Mouse (Mus musculus) left cerebral cortex, adult 9 months (tissue): Measurements from ENCODE around the gene Stk11.
A peak's percentile ranks its signal among the peaks of the same experiment; 100 is the strongest.

Experiments
- DNase-seq, 2 experiments: peaks; one replicate each; pipeline ENCODE4 v3.0.0; 2022; ENCODE audit warnings: low spot score in 2 of 2

The Stk11 gene

GRCm38 (mm10) chr10:80094684-80095083 lies 20.9 kb upstream of the Stk11 start:
- no peak for DNase-seq

DNA sequence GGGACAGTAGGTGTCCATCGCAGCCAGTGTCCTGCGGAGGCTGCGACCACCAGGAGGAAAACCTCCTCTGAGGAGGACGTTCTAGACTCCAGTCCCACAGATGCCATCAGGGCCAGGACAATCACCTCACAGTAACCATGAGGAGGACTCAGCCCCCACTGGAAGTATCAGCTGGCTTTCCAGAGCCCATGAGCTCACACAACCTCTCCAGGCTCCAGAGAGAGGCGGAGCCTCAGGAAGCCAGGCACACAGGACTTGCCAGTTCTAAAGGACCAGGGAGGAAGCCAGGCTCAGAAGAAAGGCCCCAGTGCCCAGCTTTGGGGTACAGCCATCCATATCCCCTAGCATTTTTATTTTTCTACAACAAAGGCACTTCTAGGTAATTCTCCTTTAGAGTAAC lies 20.1 kb upstream of the Stk11 start:
- no peak for DNase-seq

GRCm38 (mm10) chr10:80097275-80097674 lies 18.3 kb upstream of the Stk11 start:
- DNase-seq, result no peak

DNA sequence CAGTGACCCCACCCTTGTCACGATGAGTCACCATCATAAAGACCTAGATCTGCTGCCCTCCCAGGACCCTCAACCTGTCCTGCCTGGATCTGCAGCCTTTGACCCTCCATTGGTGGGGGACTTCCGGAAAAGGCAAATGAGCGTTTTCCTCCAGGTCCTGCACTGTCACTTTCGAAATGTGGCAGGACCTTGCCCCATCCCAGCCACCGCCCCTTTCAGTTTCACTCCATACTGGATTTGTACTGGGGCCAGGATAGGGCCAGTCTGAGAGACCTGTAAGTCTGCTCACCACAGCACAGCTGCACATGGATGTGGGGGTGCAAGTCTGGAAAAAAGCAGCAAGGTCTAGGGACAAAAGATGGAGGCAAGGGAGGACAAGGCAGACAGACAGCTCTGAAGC lies 17.0 kb upstream of the Stk11 start:
- DNase-seq, result no peak

DNA sequence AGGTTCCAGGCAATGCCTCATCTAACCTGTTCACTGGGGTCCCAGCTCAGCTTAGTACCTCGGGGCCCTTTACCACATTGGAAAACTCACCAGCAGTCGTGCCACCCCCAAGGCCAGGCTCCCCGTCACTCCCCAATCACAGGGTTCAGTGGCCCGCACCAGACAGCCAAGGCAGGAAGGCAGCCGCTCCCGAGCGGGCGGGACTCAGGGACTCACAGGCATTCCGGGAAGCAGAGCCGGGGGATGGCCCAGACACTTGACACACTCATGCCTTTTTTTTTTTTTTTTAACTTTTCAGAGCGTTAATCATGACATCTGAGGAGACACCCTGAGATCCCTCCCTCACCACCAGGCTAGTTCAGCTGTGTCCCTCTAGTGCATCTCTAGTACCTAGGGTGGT lies 14.6 kb upstream of the Stk11 start:
- no peak for DNase-seq

- peak in 1 of 2 experiments; percentile 79 for DNase-seq
Measured at GRCm38 (mm10) chr10:80102216-80102915, 13.2 kb upstream of the Stk11 start.

DNA sequence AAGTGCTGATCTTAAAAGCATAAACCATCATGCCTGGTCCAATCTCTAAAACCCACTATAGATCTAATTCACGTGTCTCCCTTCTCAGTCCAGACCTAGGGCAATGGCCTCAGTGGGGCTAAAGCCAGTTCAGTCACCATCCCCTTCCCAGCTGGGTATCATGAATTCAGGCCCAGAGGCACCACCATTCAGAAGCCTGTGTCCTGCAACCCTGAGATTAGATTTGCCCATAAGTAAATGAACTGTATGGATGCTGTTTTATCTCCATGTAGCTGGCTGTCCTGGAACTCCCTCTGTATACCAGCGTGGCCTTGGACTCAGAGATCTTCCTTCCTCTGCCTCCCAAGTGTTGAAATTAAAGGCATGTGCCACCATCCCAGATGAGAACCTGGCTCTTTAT lies 12.6 kb upstream of the Stk11 start:
- no peak for DNase-seq

DNA sequence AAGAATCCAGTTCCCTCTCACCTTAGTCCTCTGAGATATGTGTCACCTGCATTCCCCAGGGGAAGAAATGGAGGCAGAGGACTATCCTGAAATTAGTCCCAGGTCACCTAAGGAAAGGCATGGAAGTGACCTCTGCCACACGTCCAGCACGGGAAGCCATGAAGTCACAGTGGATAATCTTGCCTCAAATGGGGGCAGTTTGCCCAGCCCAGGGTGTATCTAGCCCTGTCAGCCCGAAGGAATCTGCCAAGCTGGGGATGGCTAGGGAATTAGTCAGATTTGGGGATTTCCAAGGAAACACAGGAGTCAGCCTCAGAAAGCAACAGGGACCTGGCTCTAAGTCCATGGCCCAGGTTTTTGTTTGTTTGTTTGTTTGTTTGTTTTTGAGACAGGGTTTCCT lies 11.4 kb upstream of the Stk11 start:
- no peak for DNase-seq

GRCm38 (mm10) chr10:80105460-80105859 lies 10.1 kb upstream of the Stk11 start, which contains the start of gene Sbno2:
Gene Sbno2 (minus strand): TSS chr10:80105571.
- no peak for DNase-seq

DNA sequence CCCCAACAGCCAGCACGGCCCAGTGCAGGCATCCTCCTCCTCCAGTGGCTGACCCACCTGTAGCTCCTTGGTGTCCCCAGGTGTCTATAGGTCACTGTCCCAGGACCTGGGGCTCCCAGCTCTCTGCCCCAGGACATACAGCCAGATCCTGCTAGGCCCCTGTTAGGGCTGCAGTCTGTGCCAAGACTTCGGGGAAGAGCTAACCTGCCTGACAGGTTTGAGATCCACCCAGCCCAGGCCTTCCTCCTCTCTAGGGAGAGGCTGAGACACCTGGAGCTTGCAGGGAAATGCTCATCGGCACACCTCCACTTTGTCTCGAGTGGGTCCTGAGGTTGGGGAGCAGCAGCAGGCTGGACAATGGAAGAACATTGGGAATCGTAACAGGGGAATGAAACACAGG lies 9.7 kb upstream of the Stk11 start:
- no peak for DNase-seq

GRCm38 (mm10) chr10:80107678-80108077 lies 7.9 kb upstream of the Stk11 start:
- no peak for DNase-seq

GRCm38 (mm10) chr10:80114341-80115284 lies 990 bp upstream of the Stk11 start:
- DNase-seq, result peak in 1 of 2 experiments; percentile 91

DNA sequence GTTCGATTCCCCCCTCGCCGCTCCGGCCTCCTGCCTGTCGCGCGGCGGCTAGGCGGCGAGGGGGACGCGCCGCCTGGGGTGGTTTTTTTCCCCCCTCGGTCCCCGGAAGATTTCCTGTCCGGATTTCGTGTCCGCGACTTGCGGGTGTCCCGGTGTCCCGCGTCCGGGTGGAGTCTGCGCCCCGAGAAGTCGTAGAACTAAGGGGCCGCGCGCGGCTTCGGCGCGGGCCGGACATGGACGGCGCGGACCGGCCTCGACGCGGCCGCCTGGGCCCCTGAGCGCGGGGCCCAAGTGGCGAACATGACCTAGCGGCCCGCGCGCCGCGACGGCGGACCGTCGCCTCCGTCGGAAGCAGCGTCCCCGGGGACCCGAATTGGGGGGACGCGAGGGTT lies 337 bp downstream of the Stk11 start:
- no peak for DNase-seq

DNA sequence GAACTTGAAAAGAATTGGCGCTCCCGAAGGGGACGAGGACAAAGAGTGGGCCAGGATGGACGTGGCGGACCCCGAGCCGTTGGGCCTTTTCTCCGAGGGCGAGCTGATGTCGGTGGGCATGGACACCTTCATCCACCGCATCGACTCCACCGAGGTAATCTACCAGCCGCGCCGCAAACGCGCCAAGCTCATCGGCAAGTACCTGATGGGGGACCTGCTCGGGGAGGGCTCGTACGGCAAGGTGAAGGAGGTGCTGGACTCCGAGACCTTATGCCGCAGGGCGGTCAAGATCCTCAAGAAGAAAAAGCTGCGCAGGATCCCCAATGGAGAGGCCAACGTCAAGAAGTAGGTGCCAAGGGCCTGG lies 942 bp downstream of the Stk11 start:
- no peak for DNase-seq

GRCm38 (mm10) chr10:80116927-80117691 lies 1.5 kb downstream of the Stk11 start:
- no peak for DNase-seq

DNA sequence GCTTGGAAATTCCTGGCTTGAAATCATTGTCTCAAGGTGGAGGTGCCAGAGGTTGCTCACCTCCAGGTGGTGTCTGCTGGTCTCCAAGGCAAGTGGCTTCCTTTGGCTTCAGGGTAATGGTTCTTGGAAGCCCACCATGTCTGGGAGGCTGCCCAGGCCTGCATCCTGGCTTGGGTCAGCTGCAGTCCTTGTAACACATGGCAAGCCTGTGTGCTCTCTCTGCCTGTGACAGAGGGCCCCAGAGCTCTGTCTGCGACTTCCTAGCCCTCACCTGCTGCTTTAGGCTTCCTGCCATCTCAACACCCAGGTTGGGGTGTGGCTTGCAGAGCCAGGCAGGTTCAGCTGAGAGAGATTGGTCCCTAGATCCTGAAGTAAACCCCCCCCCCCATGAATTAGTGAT lies 2.1 kb downstream of the Stk11 start:
- DNase-seq, result no peak

DNA sequence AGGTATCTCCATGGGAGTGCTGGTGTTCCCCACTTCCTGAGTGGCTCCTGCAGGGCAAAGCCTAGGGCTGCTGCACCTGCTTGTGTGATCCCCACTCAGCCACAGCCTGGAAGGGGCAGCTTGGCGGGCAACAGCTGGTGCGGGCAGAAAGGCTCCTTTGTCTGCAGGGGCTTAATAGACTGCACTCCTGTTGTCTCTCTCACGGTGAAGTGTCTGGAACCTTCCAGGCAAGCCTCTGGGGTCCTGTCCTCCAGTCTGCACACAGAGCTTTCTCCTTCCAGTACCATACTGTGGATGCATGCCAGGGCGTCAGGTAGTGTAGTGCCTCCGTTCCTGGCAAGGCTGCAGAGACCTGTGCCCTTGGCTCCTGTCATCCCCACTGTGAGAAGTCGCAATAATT lies 2.9 kb downstream of the Stk11 start:
- DNase-seq, result no peak

- no peak for DNase-seq
Measured at GRCm38 (mm10) chr10:80120146-80120545, 4.5 kb downstream of the Stk11 start.

GRCm38 (mm10) chr10:80121639-80122038 lies 6.0 kb downstream of the Stk11 start:
- DNase-seq, result no peak

DNA sequence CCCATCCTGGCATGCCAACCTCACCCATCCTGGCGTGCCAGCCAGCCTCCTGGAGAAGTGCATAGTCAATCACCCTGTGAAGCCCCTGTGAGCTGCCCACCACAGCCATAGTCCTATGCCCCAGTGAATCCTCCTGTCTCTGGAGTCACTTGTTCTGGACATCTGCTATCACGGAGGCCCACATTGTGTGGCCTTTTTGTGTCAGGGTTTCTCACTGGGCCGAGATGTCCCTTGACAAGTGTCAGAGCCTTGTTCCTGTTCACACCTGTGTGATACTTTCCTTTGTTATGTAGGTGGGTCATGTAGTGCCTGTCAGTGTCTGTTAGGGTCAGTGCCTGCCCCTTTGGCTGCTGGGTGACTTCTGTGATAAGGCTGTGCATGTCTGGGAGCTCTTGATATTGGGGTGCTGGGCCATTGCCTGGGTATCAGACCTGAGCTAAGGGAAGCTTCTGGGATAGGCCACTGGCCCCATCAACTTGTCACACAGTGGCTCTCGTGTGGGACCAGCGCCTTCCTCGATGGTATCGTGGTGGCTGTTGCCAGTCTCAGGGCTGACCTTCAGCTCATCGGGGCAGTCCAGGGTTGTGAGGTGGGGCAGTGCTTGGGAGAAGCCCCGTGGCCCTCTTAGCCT lies 8.4 kb downstream of the Stk11 start:
- DNase-seq, result no peak

- no peak for DNase-seq
Measured at GRCm38 (mm10) chr10:80127920-80128319, 12.3 kb downstream of the Stk11 start.

- no peak for DNase-seq
Measured at GRCm38 (mm10) chr10:80129846-80130245, 14.2 kb downstream of the Stk11 start.
